Mouse (Mus musculus) ES-Bruce4 (cell line): ENCODE measurements around the gene Tent5a. TPM values are rescaled to one million over a fixed set of nuclear protein-coding genes. Genes with fewer than 3 reads are reported as not detected.

Source experiments
- H3K27ac ChIP-seq: 2 replicates; pipeline ENCODE4 v1.5.1; 2012; ENCODE audit warnings: low read length, inconsistent platforms; ENCODE audit not compliant: insufficient read depth
- H3K27me3 ChIP-seq: 2 replicates; pipeline ENCODE4 v1.6.1; 2012; ENCODE audit warnings: mild to moderate bottlenecking, low read length, inconsistent platforms; ENCODE audit not compliant: control insufficient read depth, poor library complexity, insufficient read depth, severe bottlenecking
- H3K36me3 ChIP-seq: 2 replicates; pipeline ENCODE4 v1.6.1; 2012; ENCODE audit warnings: inconsistent platforms, mild to moderate bottlenecking, low read length, moderate library complexity; ENCODE audit not compliant: control insufficient read depth, poor library complexity, insufficient read depth, severe bottlenecking
- H3K4me1 ChIP-seq: one replicate; pipeline ENCODE4 v1.8.1; 2011; ENCODE audit warnings: low read length; ENCODE audit not compliant: control insufficient read depth, insufficient read depth
- H3K4me3 ChIP-seq: 2 replicates; pipeline ENCODE4 v1.5.1; 2011; ENCODE audit warnings: low read depth, mild to moderate bottlenecking, low read length
- H3K9ac ChIP-seq: 2 replicates; pipeline ENCODE4 v1.6.1; 2012; ENCODE audit warnings: low read depth, mild to moderate bottlenecking, inconsistent platforms; ENCODE audit not compliant: poor library complexity, severe bottlenecking
- H3K9me3 ChIP-seq: replicated peaks from 2 replicates; pipeline ENCODE4 v1.6.1; 2012; ENCODE audit warnings: mild to moderate bottlenecking, low read length, inconsistent platforms; ENCODE audit not compliant: control insufficient read depth, poor library complexity, insufficient read depth, severe bottlenecking
- CTCF ChIP-seq: IDR thresholded peaks from one replicate; pipeline ENCODE4 v1.8.1; 2011; ENCODE audit warnings: low read depth, low read length
- EP300 ChIP-seq: IDR thresholded peaks from 2 replicates; pipeline ENCODE4 v1.6.1; 2011; ENCODE audit warnings: low read depth, low read length; ENCODE audit not compliant: insufficient read depth
- POLR2A ChIP-seq: IDR thresholded peaks from one replicate; pipeline ENCODE4 v1.8.1; 2011; ENCODE audit warnings: low read length; ENCODE audit not compliant: insufficient read depth
- polyA plus RNA-seq: library from polyadenylated mRNA; stranded (reverse); fragments of >200 nt; gene quantifications from 2 replicates; pipeline ENCODE4 v1.2.4, GENCODE M21; 2011; ENCODE audit warnings: low read depth; ENCODE audit not compliant: missing spikeins, insufficient read depth, insufficient read length

Tent5a gene
- polyA plus RNA-seq, 1 experiment = 1.3 TPM

GRCm38 (mm10) chr9:85331521-85331920 is 4.4 kb upstream of the Tent5a start:
- H3K36me3 ChIP-seq = no peaks in the 10 kb centered on the region
- peaks cover 2% of the 10 kb centered on the region; the same call in 1 of the 2 replicates for H3K27me3 ChIP-seq
- TF ChIP-seq CTCF = no peak
- TF ChIP-seq EP300 = no peak
- TF ChIP-seq POLR2A = no peak
- H3K4me1 ChIP-seq = no peaks in the 10 kb centered on the region
- no peaks in the 10 kb centered on the region for H3K9me3 ChIP-seq
- H3K9ac ChIP-seq = no peak overlapping the region
- no peak overlapping the region for H3K4me3 ChIP-seq
- H3K27ac ChIP-seq = no peak overlapping the region

DNA sequence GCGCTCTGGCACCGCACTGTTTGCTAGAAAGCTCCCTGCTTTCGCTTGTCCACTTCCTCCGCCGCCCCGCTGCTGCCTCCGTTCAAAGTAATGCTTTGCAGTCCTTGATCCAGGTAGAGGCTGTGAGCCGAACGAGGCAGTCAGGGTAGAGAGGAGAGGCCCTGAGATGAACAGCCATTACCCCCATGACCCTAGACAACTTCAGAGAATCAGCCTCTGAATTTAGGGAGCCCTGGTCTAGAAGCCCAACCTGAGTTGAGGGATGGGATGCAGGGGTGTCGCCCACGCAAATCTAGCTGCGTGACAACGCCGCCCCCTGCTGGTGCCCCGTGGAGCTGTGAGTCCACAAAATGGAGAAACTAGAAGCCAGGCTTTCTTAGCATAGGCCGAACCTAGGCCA is 1.1 kb upstream of the Tent5a start:
- H3K9me3 ChIP-seq = no peaks in the 10 kb centered on the region
- peaks cover 2% of the 10 kb centered on the region; the same call in 1 of the 2 replicates for H3K27me3 ChIP-seq
- no peak overlapping the region for H3K27ac ChIP-seq
- H3K36me3 ChIP-seq = no peaks in the 10 kb centered on the region
- H3K9ac ChIP-seq = peak overlapping the region; percentile 71; the same call in 1 of the 2 replicates
- no peak for TF ChIP-seq EP300
- peak; percentile 84 for TF ChIP-seq CTCF
- H3K4me3 ChIP-seq = peak overlapping the region; percentile 85
- no peaks in the 10 kb centered on the region for H3K4me1 ChIP-seq

DNA sequence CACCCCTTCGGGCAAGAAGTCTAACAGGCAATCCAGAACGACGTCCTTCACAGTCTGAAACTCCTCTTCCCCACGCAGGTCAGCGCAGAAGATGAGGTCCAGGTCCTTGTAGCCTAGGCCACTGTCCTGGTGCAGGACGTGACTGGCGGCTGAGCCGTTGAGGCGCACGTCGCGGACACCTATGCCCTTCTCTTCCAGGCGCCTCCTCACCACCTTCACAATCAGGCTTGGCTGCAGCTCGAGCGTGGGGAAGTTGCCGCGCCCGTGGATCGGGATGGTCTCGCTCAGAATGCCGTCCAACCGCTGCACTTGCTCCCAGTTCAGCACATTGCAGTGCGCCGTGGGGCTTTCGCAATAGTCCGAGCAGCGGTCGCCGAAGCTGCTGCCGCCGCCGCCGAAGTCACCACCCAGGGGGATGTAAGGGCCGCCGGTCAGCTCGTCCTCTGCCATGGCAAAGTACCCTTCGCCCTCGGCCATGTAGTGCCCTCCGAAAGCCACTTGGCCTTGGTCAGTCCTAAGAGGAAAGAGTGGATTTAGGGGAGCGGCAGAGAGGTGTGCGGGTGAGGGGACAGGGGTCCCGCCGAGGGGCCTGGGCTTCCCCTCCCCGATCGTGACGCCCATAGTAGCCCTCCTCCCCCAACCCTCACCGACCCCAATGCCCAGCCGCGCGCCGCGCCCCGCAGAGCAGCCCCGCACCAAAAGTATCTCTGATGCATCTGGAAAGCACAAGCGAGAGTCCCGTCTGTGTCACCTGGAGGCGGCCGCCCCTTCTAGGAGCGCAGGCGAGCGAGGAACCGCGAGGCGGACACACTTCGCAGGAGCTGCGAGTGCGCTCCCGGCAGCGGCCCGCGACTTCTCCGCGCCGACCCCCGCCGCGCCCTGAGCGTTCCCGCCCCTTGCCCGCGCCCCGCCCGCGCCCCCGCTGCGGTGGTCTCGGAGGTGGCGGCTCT is 581 bp downstream of the Tent5a start:
- peak overlapping the region; percentile 85 for H3K4me3 ChIP-seq
- H3K9ac ChIP-seq = peak overlapping the region; percentile 71
- no peak overlapping the region for H3K27ac ChIP-seq
- no peaks in the 10 kb centered on the region for H3K9me3 ChIP-seq
- no peaks in the 10 kb centered on the region for H3K36me3 ChIP-seq
- peaks cover 2% of the 10 kb centered on the region; the same call in 1 of the 2 replicates for H3K27me3 ChIP-seq
- no peaks in the 10 kb centered on the region for H3K4me1 ChIP-seq
- no peak for TF ChIP-seq POLR2A
- TF ChIP-seq EP300 = no peak
- no peak for TF ChIP-seq CTCF

DNA sequence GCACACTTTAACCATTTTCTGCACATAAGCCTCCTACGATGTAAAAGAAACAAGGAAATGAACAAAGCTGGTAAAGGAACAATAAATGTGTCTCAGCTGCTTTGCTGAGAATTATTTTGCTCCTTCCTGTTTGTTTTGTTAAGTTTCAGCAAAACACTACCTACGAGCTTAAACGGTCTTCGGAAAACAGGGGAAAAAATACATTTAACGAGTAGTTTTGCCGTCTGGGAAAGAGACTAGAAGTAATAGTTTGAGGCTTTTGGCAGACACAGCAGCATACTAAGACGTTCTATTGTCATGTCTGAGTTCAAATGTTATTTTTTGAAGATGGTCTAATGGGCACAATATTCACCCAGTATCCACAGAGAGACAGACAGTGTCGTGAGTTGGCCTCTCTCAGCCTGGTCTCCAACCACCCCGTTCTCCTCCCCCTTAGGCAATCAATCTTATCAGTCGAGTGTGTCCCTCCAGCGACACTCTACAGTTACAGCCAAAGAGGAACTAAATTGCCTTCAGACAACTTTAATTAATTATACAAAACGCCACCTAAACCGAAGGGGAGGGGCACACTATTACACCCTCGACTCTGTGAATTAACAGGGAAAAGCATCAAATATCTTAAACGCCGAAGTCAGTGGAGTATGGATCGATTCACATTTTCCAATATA is 1.8 kb downstream of the Tent5a start:
- peaks cover 2% of the 10 kb centered on the region; the same call in 1 of the 2 replicates for H3K27me3 ChIP-seq
- H3K4me3 ChIP-seq = no peak overlapping the region
- H3K36me3 ChIP-seq = no peaks in the 10 kb centered on the region
- H3K27ac ChIP-seq = no peak overlapping the region
- H3K9me3 ChIP-seq = no peaks in the 10 kb centered on the region
- TF ChIP-seq CTCF (no peak), POLR2A (no peak), EP300 (no peak)
- H3K9ac ChIP-seq = no peak overlapping the region
- H3K4me1 ChIP-seq = no peaks in the 10 kb centered on the region

GRCm38 (mm10) chr9:85324158-85324875 is 2.8 kb downstream of the Tent5a start:
- Histone ChIP-seq H3K27ac (no peak overlapping the region), H3K9ac (no peak overlapping the region), H3K36me3 (no peaks in the 10 kb centered on the region), H3K4me3 (no peak overlapping the region), H3K4me1 (no peaks in the 10 kb centered on the region), H3K9me3 (no peaks in the 10 kb centered on the region), H3K27me3 (peaks cover 2% of the 10 kb centered on the region; the same call in 1 of the 2 replicates)
- no peak for TF ChIP-seq POLR2A
- TF ChIP-seq EP300 = no peak
- TF ChIP-seq CTCF = no peak
